Mouse (Mus musculus) adrenal gland, adult 10 weeks (tissue): ENCODE measurements around the gene Mia. TPM values are rescaled to one million over a fixed set of nuclear protein-coding genes. Genes with fewer than 3 reads are reported as not detected.

Experiments used
- polyA plus RNA-seq: library from polyadenylated mRNA; stranded (reverse); fragments of 350-450 nt; fragmentation: Illumina TruSeq; extraction: RNeasy Lipid Tissue Mini Kit (QIAGEN cat#74804); gene quantifications from one replicate; pipeline ENCODE4 v1.2.3, GENCODE M21; 2014; ENCODE audit warnings: low read depth, low replicate concordance

Gene Mia
- polyA plus RNA-seq, result not detected

GRCm38 (mm10) chr7:27180837-27181695, at the start of gene Mia, which contains the start of gene Gm21983:
Mia (minus strand) TSS chr7:27181157.
Gm21983 (minus strand) TSS chr7:27181086.

GRCm38 (mm10) chr7:27228281-27228821, 47.4 kb upstream of the Mia start, which contains the start of gene Itpkc:
Itpkc (minus strand) TSS chr7:27228661.

GRCm38 (mm10) chr7:27195681-27196611, 15.0 kb upstream of the Mia start, which contains the start of the genes BC024978 and Snrpa:
BC024978 (plus strand) TSS chr7:27195781.
Snrpa (minus strand) TSS chr7:27196271.

GRCm38 (mm10) chr7:27178324-27179216, 2.4 kb downstream of the Mia start, which contains the start of gene Rab4b:
Rab4b (minus strand) TSS chr7:27178896.

GRCm38 (mm10) chr7:27166614-27167474, 14.1 kb downstream of the Mia start, which contains the start of gene Egln2:
Egln2 (minus strand) TSS chr7:27166802.

GRCm38 (mm10) chr7:27153205-27153764, 27.7 kb downstream of the Mia start, which contains the start of gene Cyp2t4:
Cyp2t4 (plus strand) TSS chr7:27153714.

Other genes with a start within 250 kb of the Mia start
- not detected for gene Cyp2a22, start 241.8 kb downstream of the Mia start, polyA plus RNA-seq
- not detected for gene Cyp2a12, start 152.1 kb downstream of the Mia start, polyA plus RNA-seq
- 70.2 TPM for gene Cyp2f2, start 61.2 kb downstream of the Mia start, polyA plus RNA-seq
- not detected for gene Cyp2t4, start 27.4 kb downstream of the Mia start, polyA plus RNA-seq
- 6.1 TPM for gene Egln2, start 14.4 kb downstream of the Mia start, polyA plus RNA-seq
- gene Rab4b, start 2.3 kb downstream of the Mia start, polyA plus RNA-seq, result 2.9 TPM
- not detected for gene Gm21983, start 71 bp downstream of the Mia start, polyA plus RNA-seq
- 15.8 TPM for gene BC024978, start 14.6 kb upstream of the Mia start, polyA plus RNA-seq
- 7.7 TPM for gene Snrpa, start 15.1 kb upstream of the Mia start, polyA plus RNA-seq
- gene Itpkc, start 47.5 kb upstream of the Mia start, polyA plus RNA-seq, result 0.58 TPM
- gene Coq8b, start 51.9 kb upstream of the Mia start, polyA plus RNA-seq, result 1.8 TPM
- gene Numbl, start 77.3 kb upstream of the Mia start, polyA plus RNA-seq, result 0.35 TPM
- 1.6 TPM for gene Ltbp4, start 156.5 kb upstream of the Mia start, polyA plus RNA-seq
- 0.99 TPM for gene Shkbp1, start 174.9 kb upstream of the Mia start, polyA plus RNA-seq
- gene Gm20479, start 176.3 kb upstream of the Mia start, polyA plus RNA-seq, result not detected